Mouse (Mus musculus): Measurements from ENCODE around the gene Rap1a. TPM values are rescaled to one million over a fixed set of nuclear protein-coding genes. Genes with fewer than 3 reads are reported as not detected.

Gene Rap1a
- polyA plus RNA-seq, 1 experiment from 2014 or later: 74.1 TPM

DNA sequence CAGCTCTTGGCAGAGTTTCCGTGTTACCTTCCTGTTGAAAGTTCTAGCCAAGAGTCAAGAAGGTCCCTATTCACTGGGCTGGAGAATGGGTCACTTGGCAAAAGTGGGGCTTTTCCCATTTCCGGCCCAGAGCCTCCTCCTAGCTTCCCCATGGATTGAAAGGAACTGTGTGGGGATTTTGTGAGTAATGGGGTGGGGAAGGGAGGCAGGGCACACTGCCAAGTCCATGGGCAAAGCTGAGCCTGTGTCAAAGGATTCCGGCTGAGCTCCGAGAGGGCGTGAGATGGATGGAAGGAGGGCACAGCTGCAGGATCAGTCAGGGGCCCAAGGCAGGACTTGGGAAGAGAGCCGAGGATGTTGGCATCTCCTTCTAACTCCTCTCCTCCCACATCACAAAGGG is 90.9 kb downstream of the Rap1a start:
- H3K9ac ChIP-seq (ENCODE audit: low read depth, low read length): no peak overlapping the region
- no peak overlapping the region for H3K27ac ChIP-seq (ENCODE audit: low read length)
- peaks cover 7% of the 10 kb centered on the region for H3K27me3 ChIP-seq (ENCODE audit: control insufficient read depth, insufficient read depth, low read depth, low read length)
- ATAC-seq: peak; percentile 52
- H3K4me2 ChIP-seq (ENCODE audit: low read length): no peak overlapping the region
- no peaks in the 10 kb centered on the region for H3K36me3 ChIP-seq (ENCODE audit: control insufficient read depth, insufficient read depth, low read length)
- H3K4me3 ChIP-seq (ENCODE audit: low read depth, low read length): no peak overlapping the region
- H3K9me3 ChIP-seq (replicated peaks; ENCODE audit: control insufficient read depth, low read length, poor library complexity, severe bottlenecking): no peaks in the 10 kb centered on the region
- WGBS: 57% methylated on average over 6 of the region's 6 CpGs
- H3K4me1 ChIP-seq (ENCODE audit: control insufficient read depth, insufficient read depth, low read length): peaks cover 5% of the 10 kb centered on the region; the same call in 1 of the 2 replicates

DNA sequence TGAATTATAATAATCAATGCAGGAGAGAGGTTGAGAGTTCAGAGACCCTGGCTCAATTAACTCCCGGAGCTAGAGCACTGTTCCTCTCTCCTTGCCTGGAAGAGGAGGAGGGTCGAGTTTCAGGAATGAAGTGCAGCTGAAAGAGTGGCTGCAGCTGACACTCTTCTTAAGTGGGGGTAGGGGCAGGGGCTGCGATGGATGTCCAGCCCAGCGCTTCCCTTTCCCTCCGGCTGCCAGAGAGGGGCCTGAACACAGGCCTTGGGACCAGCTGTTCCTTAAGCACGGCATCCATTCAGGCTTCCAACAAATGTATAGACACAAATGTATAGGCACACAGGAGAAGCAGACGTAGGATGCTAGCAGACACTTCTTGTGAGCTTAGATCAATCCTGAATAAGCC is 93.5 kb downstream of the Rap1a start:
- H3K27ac ChIP-seq (ENCODE audit: low read length): no peak overlapping the region
- no peak overlapping the region for H3K4me3 ChIP-seq (ENCODE audit: low read depth, low read length)
- no peak for ATAC-seq
- H3K36me3 ChIP-seq (ENCODE audit: control insufficient read depth, insufficient read depth, low read length): no peaks in the 10 kb centered on the region
- H3K4me1 ChIP-seq (ENCODE audit: control insufficient read depth, insufficient read depth, low read length): peaks cover 13% of the 10 kb centered on the region
- WGBS: 17% methylated on average over 7 of the region's 7 CpGs
- no peak overlapping the region for H3K9ac ChIP-seq (ENCODE audit: low read depth, low read length)
- H3K4me2 ChIP-seq (ENCODE audit: low read length): no peak overlapping the region
- no peaks in the 10 kb centered on the region for H3K9me3 ChIP-seq (replicated peaks; ENCODE audit: control insufficient read depth, low read length, poor library complexity, severe bottlenecking)
- H3K27me3 ChIP-seq (ENCODE audit: control insufficient read depth, insufficient read depth, low read depth, low read length): peaks cover 11% of the 10 kb centered on the region

DNA sequence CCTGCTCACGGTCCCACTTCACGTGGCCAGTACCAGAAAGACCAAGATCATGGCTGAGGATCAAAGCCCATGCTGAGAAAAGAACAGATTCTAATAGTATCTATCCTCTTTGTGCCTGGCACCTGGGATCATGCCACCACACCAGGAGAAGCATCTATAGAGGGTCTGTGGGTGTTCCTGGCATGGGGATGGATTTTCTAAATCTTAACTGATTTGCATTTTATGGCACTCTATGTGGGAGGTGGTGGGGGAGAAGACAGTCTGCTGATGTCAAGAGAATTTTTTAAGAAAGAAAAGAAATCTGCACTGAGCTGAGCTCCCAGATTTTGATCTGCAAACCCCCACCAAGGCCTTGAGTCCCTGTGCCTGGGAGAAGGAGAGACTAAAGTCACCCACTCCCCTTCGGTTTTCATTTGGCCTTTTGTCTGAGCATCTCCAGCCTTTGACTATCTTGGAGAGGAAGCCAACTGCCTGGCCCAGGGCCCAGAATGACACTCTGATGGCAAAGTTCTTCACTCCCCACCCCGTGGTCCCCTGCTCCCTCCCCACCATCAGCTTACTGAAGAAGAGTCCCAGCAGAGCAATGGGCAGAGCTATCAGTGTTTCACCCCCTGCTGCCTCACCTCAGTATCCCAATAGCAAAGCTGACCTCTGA is 94.6 kb downstream of the Rap1a start:
- H3K27ac ChIP-seq (ENCODE audit: low read length): no peak overlapping the region
- H3K9me3 ChIP-seq (replicated peaks; ENCODE audit: control insufficient read depth, low read length, poor library complexity, severe bottlenecking): no peaks in the 10 kb centered on the region
- no peak overlapping the region; the same call in 1 of the 2 replicates for H3K9ac ChIP-seq (ENCODE audit: low read depth, low read length)
- peak overlapping the region; percentile 51 for H3K4me3 ChIP-seq (ENCODE audit: low read depth, low read length)
- H3K4me1 ChIP-seq (ENCODE audit: control insufficient read depth, insufficient read depth, low read length): peaks cover 13% of the 10 kb centered on the region
- peak overlapping the region; percentile 99 for H3K4me2 ChIP-seq (ENCODE audit: low read length)
- H3K27me3 ChIP-seq (ENCODE audit: control insufficient read depth, insufficient read depth, low read depth, low read length): peaks cover 16% of the 10 kb centered on the region
- H3K36me3 ChIP-seq (ENCODE audit: control insufficient read depth, insufficient read depth, low read length): no peaks in the 10 kb centered on the region
- WGBS: 40% methylated on average over 4 of the region's 4 CpGs
- ATAC-seq: no peak

DNA sequence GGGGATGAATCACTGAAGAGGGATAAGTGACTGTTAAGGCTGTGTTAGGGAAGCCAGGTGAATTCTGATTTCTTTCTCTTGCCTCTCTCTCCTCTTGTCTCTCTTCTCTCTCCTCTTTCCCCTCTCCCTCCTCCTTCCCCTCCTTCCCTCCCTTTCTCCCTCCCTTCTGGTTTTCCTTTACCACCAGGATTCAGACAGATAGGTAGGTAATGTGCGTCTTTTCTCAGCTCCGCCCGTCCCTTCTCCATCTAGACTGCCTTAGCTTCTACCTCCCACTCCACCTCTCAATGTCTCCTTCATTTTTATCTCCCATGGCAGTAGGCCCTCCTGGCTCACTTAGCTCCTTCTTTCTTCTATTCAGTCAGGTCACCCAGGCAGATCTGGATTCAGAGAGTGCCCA is 95.6 kb downstream of the Rap1a start:
- Histone ChIP-seq H3K4me2 (ENCODE audit: low read length) (peak overlapping the region; percentile 99), H3K27me3 (ENCODE audit: control insufficient read depth, insufficient read depth, low read depth, low read length) (peaks cover 16% of the 10 kb centered on the region), H3K9ac (ENCODE audit: low read depth, low read length) (peak overlapping the region; percentile 67), H3K4me1 (ENCODE audit: control insufficient read depth, insufficient read depth, low read length) (peaks cover 13% of the 10 kb centered on the region), H3K27ac (ENCODE audit: low read length) (no peak overlapping the region; the same call in 1 of the 2 replicates), H3K4me3 (ENCODE audit: low read depth, low read length) (peak overlapping the region; percentile 51), H3K36me3 (ENCODE audit: control insufficient read depth, insufficient read depth, low read length) (no peaks in the 10 kb centered on the region), H3K9me3 (replicated peaks; ENCODE audit: control insufficient read depth, low read length, poor library complexity, severe bottlenecking) (no peaks in the 10 kb centered on the region)
- 12% methylated on average over 3 of the region's 3 CpGs for WGBS
- ATAC-seq: no peak

DNA sequence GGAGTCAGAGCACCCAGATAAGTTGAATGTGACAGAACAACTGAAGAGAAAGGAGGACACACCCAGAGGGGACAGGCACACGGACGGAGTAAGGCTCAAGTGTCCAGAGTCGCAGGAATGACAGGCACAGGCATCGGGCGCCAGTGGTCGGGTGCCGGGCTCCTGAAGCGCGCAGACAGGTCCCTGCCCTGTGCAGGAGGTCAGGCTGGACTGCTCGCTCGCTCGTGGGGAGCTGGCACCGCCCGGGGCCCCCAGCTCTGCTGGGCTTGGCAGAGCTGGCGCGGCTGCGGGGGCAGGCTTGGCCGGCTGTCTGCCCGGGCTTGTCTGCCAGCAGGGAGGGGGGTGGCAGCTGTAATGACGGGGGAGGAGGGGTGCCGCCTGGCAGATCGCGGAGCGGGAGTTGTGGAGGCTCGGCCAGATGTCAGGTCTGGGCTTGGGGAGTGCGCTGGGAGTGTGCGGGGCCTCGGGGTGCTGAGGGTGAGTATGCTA is 96.0 kb downstream of the Rap1a start:
- Histone ChIP-seq H3K4me1 (ENCODE audit: control insufficient read depth, insufficient read depth, low read length) (peaks cover 13% of the 10 kb centered on the region), H3K27me3 (ENCODE audit: control insufficient read depth, insufficient read depth, low read depth, low read length) (peaks cover 16% of the 10 kb centered on the region), H3K9ac (ENCODE audit: low read depth, low read length) (peak overlapping the region; percentile 67), H3K27ac (ENCODE audit: low read length) (peak overlapping the region; percentile 45; the same call in 1 of the 2 replicates), H3K4me2 (ENCODE audit: low read length) (peak overlapping the region; percentile 99), H3K9me3 (replicated peaks; ENCODE audit: control insufficient read depth, low read length, poor library complexity, severe bottlenecking) (no peaks in the 10 kb centered on the region), H3K36me3 (ENCODE audit: control insufficient read depth, insufficient read depth, low read length) (no peaks in the 10 kb centered on the region), H3K4me3 (ENCODE audit: low read depth, low read length) (peak overlapping the region; percentile 51)
- ATAC-seq: peak; percentile 77
- under 1% methylated on average over 28 of the region's 28 CpGs for WGBS

DNA sequence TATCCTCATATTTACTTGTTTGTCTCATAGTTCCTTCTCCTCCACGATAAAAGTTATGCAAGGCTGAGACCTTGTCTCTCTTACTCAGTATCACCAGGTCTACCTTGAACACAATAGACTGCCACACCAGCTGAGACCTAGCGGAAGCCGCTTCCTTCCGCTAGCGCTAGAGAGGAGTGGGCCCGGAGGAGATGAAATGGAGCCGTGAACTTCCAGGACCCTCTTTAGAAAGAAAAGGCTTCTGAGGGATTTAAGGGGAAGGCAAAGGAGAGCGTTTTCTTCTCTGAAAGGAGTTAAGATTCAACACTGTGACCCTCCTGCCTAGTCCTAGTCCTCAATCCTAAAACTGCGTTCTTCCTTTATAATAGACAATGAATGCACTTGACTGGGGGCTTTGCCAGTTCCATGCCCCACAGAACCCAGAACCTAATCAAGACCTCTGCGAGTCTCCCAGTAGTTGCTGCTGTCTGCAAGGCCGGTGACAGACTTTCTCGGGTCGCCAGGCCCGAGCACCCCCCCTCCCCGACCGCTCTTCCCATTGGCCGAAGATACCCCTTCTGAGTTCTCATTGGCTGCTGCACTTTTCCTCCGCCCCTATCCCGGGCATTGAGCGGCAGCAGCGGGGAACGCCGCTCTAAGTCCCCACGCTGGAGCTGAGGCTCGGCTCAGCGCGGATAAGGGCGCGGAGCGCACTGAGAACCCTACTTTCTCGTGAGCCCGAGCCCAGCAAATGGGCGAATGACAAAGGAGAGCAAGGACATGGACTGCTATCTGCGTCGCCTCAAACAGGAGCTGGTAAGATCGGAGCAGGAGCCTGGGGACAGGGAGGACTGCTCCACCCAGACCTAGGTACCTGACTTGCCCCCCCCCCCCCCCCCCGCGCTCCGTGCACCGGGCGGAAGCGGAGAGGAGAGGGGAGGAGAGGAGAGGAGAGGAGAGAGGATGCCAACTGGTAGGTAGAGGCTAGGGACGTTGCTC is 96.8 kb downstream of the Rap1a start, which contains the start of gene Inka2:
Gene Inka2 (plus strand): TSS at position 569 of the 978 bp plus-strand sequence.
- H3K27ac ChIP-seq (ENCODE audit: low read length): peak within 1 kb of the TSS; percentile 45; the same call in 1 of the 2 replicates
- ATAC-seq: peak; percentile 96
- H3K36me3 ChIP-seq (ENCODE audit: control insufficient read depth, insufficient read depth, low read length): no peaks in the 10 kb centered on the region
- peak within 1 kb of the TSS; percentile 99 for H3K4me2 ChIP-seq (ENCODE audit: low read length)
- H3K27me3 ChIP-seq (ENCODE audit: control insufficient read depth, insufficient read depth, low read depth, low read length): peaks cover 16% of the 10 kb centered on the region
- 2% methylated on average over 37 of the region's 43 CpGs for WGBS
- H3K9me3 ChIP-seq (replicated peaks; ENCODE audit: control insufficient read depth, low read length, poor library complexity, severe bottlenecking): no peaks in the 10 kb centered on the region
- peaks cover 13% of the 10 kb centered on the region for H3K4me1 ChIP-seq (ENCODE audit: control insufficient read depth, insufficient read depth, low read length)
- peak within 1 kb of the TSS; percentile 51 for H3K4me3 ChIP-seq (ENCODE audit: low read depth, low read length)
- peak within 1 kb of the TSS; percentile 67 for H3K9ac ChIP-seq (ENCODE audit: low read depth, low read length)

DNA sequence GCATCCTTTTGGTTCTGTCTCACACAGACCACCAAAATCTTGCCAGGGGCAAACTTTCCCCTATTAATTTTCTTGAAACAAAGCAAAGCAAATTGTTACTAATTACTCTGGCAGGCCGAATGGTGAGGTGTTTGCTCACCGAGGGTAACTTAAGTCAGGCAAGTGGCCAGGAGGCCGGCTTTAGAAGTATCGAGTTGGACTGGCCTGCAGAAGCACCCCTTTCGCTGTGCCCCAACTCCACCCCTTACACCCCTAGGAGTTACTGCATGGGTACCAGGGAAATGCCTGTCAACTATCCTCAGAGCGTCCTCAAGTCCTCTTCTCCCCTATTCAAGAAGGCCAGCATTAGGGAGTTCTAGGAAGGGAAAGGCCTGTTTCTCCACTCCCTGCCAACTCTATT is 97.6 kb downstream of the Rap1a start:
- Histone ChIP-seq H3K36me3 (ENCODE audit: control insufficient read depth, insufficient read depth, low read length) (no peaks in the 10 kb centered on the region), H3K9me3 (replicated peaks; ENCODE audit: control insufficient read depth, low read length, poor library complexity, severe bottlenecking) (no peaks in the 10 kb centered on the region), H3K4me3 (ENCODE audit: low read depth, low read length) (no peak overlapping the region), H3K9ac (ENCODE audit: low read depth, low read length) (no peak overlapping the region), H3K27ac (ENCODE audit: low read length) (no peak overlapping the region), H3K4me1 (ENCODE audit: control insufficient read depth, insufficient read depth, low read length) (peaks cover 13% of the 10 kb centered on the region), H3K4me2 (ENCODE audit: low read length) (no peak overlapping the region), H3K27me3 (ENCODE audit: control insufficient read depth, insufficient read depth, low read depth, low read length) (peaks cover 16% of the 10 kb centered on the region)
- ATAC-seq: no peak
- 45% methylated on average over 6 of the region's 6 CpGs for WGBS

DNA sequence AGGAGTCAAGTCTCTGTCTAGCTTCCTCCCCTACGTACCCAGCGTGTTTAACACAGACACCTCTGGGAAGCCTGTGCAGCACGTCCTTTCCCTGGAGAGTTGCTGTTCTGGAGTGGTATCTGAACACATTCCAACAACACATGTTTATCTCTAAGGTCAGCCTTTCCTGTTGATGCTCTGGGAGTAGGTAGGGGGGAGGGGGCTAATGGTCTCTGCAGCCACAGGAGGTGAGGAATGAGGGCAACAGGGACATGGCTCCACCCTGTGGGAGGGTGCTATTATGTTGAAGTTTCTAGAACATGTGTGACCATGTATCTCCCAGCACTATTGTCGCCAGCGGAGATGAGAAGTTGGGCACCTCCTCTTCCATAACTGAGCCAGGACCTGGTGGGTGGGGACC is 99.7 kb downstream of the Rap1a start:
- Histone ChIP-seq H3K27ac (ENCODE audit: low read length) (no peak overlapping the region), H3K4me3 (ENCODE audit: low read depth, low read length) (no peak overlapping the region), H3K4me2 (ENCODE audit: low read length) (no peak overlapping the region), H3K27me3 (ENCODE audit: control insufficient read depth, insufficient read depth, low read depth, low read length) (peaks cover 16% of the 10 kb centered on the region), H3K9me3 (replicated peaks; ENCODE audit: control insufficient read depth, low read length, poor library complexity, severe bottlenecking) (no peaks in the 10 kb centered on the region), H3K9ac (ENCODE audit: low read depth, low read length) (no peak overlapping the region), H3K36me3 (ENCODE audit: control insufficient read depth, insufficient read depth, low read length) (no peaks in the 10 kb centered on the region), H3K4me1 (ENCODE audit: control insufficient read depth, insufficient read depth, low read length) (peaks cover 14% of the 10 kb centered on the region)
- no peak for ATAC-seq
- WGBS: 67% methylated on average over 5 of the region's 5 CpGs
